Mouse (Mus musculus) liver, adult 2 months (tissue): ENCODE measurements around the gene Galnt14. TPM values are rescaled to one million over a fixed set of nuclear protein-coding genes. Genes with fewer than 3 reads are reported as not detected.

Source experiments
- DNase-seq: peaks from one replicate; pipeline ENCODE4 v3.0.0-alpha.2; 2011; ENCODE audit warnings: low read depth, low spot score; ENCODE audit errors: extremely low read depth
- H3K27ac ChIP-seq: fragments of 200-500 bp; replicated peaks from 2 replicates; pipeline ENCODE4 v1.5.1; 2012; ENCODE audit warnings: low read depth, mild to moderate bottlenecking, control low read depth, inconsistent platforms, low read length; ENCODE audit not compliant: insufficient read depth
- H3K27me3 ChIP-seq: fragments of 200-500 bp; 2 replicates; pipeline ENCODE4 v1.6.1; 2012; ENCODE audit warnings: mild to moderate bottlenecking, moderate library complexity, low read length, inconsistent platforms; ENCODE audit not compliant: control insufficient read depth, insufficient read depth
- H3K36me3 ChIP-seq: fragments of 200-500 bp; 2 replicates; pipeline ENCODE4 v1.6.1; 2012; ENCODE audit warnings: low read length, inconsistent platforms; ENCODE audit not compliant: control insufficient read depth, insufficient read depth
- H3K4me1 ChIP-seq: fragments of 200-500 bp; 2 replicates; pipeline ENCODE4 v1.6.1; 2011; ENCODE audit warnings: low read length; ENCODE audit not compliant: control insufficient read depth, insufficient read depth
- H3K4me3 ChIP-seq: fragments of 200-500 bp; 2 replicates; pipeline ENCODE4 v1.5.1; 2011; ENCODE audit warnings: low read depth, mild to moderate bottlenecking, control low read depth, low read length, moderate library complexity; ENCODE audit not compliant: insufficient read depth
- H3K79me2 ChIP-seq: fragments of 200-500 bp; 2 replicates; pipeline ENCODE4 v1.6.1; 2012; ENCODE audit warnings: inconsistent platforms, mild to moderate bottlenecking, low read length, moderate library complexity; ENCODE audit not compliant: control insufficient read depth, insufficient read depth
- H3K9ac ChIP-seq: fragments of 200-500 bp; 2 replicates; pipeline ENCODE4 v1.6.1; 2012; ENCODE audit warnings: low read depth, mild to moderate bottlenecking, control low read depth, inconsistent platforms, low read length
- CTCF ChIP-seq: fragments of 200-500 bp; IDR thresholded peaks from 2 replicates; pipeline ENCODE4 v1.5.1; 2011; ENCODE audit warnings: low read depth, low read length, control low read depth
- POLR2A ChIP-seq: fragments of 200-500 bp; IDR thresholded peaks from 2 replicates; pipeline ENCODE4 v1.6.1; 2011; ENCODE audit warnings: low read length, control low read depth; ENCODE audit not compliant: insufficient read depth; ENCODE audit errors: extremely low read depth
- WGBS: fragments of 180-500 bp; shearing (Covaris S2); methylation state at CpG from one replicate; pipeline ENCODE4 v1.1.7; 2018; 5-methylcytosine and 5-hydroxymethylcytosine counted together
- polyA plus RNA-seq: library from polyadenylated mRNA; depleted of rRNA; stranded (reverse); fragments of >200 nt; gene quantifications from 2 replicates; pipeline ENCODE4 v1.2.3, GENCODE M21; 2012
- total RNA-seq: library from RNA; depleted of rRNA; stranded (reverse); fragments of >200 nt; gene quantifications from 2 replicates; pipeline ENCODE4 v1.2.3, GENCODE M21; 2014

Galnt14 gene
- total and polyA plus RNA-seq, 2 experiments: 0.18 to 0.44 TPM

- 70% methylated on average over 8 of the region's 8 CpGs for WGBS
These were observed 4.4 kb upstream of the Galnt14 start for GRCm38 (mm10) chr17:73714440-73715221.

GRCm38 (mm10) chr17:73713347-73713746 is 3.1 kb upstream of the Galnt14 start:
- Histone ChIP-seq H3K27me3 (peaks cover 10% of the 10 kb centered on the region), H3K4me3 (no peak overlapping the region), H3K27ac (no peak overlapping the region), H3K9ac (no peak overlapping the region), H3K79me2 (no peaks in the 10 kb centered on the region), H3K36me3 (no peaks in the 10 kb centered on the region), H3K4me1 (no peaks in the 10 kb centered on the region)
- no peak for DNase-seq
- TF ChIP-seq POLR2A (no peak), CTCF (no peak)
- WGBS: 64% methylated on average over 11 of the region's 11 CpGs

More at GRCm38 (mm10) chr17:73714440-73715221, 4.4 kb upstream of the Galnt14 start:
- H3K9ac ChIP-seq: no peak overlapping the region
- peaks cover 7% of the 10 kb centered on the region for H3K27me3 ChIP-seq
- no peak for TF ChIP-seq POLR2A
- no peak for TF ChIP-seq CTCF
- no peak overlapping the region for H3K4me3 ChIP-seq
- no peaks in the 10 kb centered on the region for H3K79me2 ChIP-seq
- no peak overlapping the region for H3K27ac ChIP-seq
- no peaks in the 10 kb centered on the region for H3K36me3 ChIP-seq
- H3K4me1 ChIP-seq: no peaks in the 10 kb centered on the region
- no peak for DNase-seq

GRCm38 (mm10) chr17:73711919-73712318 is 1.7 kb upstream of the Galnt14 start:
- no peak for DNase-seq
- WGBS: 79% methylated on average over 15 of the region's 15 CpGs
- no peak for TF ChIP-seq CTCF
- TF ChIP-seq POLR2A: no peak
- Histone ChIP-seq H3K36me3 (no peaks in the 10 kb centered on the region), H3K4me1 (no peaks in the 10 kb centered on the region), H3K9ac (no peak overlapping the region), H3K27me3 (peaks cover 12% of the 10 kb centered on the region), H3K4me3 (no peak overlapping the region), H3K79me2 (no peaks in the 10 kb centered on the region), H3K27ac (no peak overlapping the region)

- H3K36me3 ChIP-seq: no peaks in the 10 kb centered on the region
- no peaks in the 10 kb centered on the region for H3K79me2 ChIP-seq
- 4% methylated on average over 43 of the region's 43 CpGs for WGBS
- no peak overlapping the region; the same call in 1 of the 2 replicates for H3K4me3 ChIP-seq
- TF ChIP-seq POLR2A: no peak
- no peak for TF ChIP-seq CTCF
- no peaks in the 10 kb centered on the region for H3K4me1 ChIP-seq
- H3K27ac ChIP-seq: no peak overlapping the region
- no peak for DNase-seq
- H3K27me3 ChIP-seq: peaks cover 12% of the 10 kb centered on the region
- no peak overlapping the region for H3K9ac ChIP-seq
These were observed 867 bp downstream of the Galnt14 start for GRCm38 (mm10) chr17:73709131-73710041.

- H3K79me2 ChIP-seq: no peaks in the 10 kb centered on the region
- no peak overlapping the region for H3K27ac ChIP-seq
- TF ChIP-seq POLR2A (no peak), CTCF (no peak)
- H3K27me3 ChIP-seq: peaks cover 12% of the 10 kb centered on the region
- DNase-seq: no peak
- 84% methylated on average over 6 of the region's 6 CpGs for WGBS
- H3K4me1 ChIP-seq: no peaks in the 10 kb centered on the region
- H3K9ac ChIP-seq: no peak overlapping the region
- no peaks in the 10 kb centered on the region for H3K36me3 ChIP-seq
- H3K4me3 ChIP-seq: no peak overlapping the region
These were observed 1.8 kb downstream of the Galnt14 start for GRCm38 (mm10) chr17:73708451-73708850.
